Mouse (Mus musculus): ENCODE data around the gene Tmem171. TPM values are rescaled to one million over a fixed set of nuclear protein-coding genes. Genes with fewer than 3 reads are reported as not detected.

Tmem171 gene
- polyA plus RNA-seq (2015; fragmentation: Nextera tagmentation; extraction: Ambion mirVana): 0.26 TPM in 1 of 2 replicates, not detected in the other

DNA sequence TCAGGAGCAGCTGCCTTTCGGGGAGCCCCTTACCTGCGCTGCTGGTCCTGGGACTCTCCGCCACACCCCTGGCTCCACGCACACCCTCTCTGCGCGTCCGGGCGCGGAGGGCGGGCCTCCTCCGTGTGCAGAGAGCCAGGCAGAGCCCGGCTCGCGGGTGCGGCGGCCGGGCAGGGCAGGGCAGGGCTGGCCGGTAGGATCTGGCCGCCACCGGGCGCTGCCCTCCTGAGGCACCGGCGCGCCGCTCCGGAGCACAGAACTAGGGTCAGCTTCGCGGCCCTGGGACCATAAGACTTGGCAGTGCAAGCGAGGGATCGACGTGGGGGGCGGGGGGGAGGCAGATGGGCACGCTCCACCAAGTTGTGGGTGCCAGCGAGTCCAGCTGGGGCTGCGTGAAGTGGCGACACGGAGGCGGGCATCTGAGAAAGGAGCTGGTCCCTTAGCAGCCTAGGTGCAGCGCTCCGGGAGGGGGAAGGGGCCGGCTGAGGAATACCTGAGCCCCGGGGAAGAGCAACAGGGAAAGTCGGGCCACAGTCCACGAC is at the start of gene Tmem171:
Gene Tmem171 (minus strand): TSS at position 62 of the 542 bp plus-strand sequence.
- Histone ChIP-seq H3K27me3 (replicated peaks; ENCODE audit: control insufficient read depth, insufficient read depth, low read length) (peaks cover 6% of the 10 kb centered on the region; the same call in 1 of the 2 replicates), H3K4me1 (ENCODE audit: control insufficient read depth, insufficient read depth, low read depth, low read length) (peaks cover 7% of the 10 kb centered on the region), H3K9me3 (ENCODE audit: control insufficient read depth, low read length) (no peaks in the 10 kb centered on the region), H3K36me3 (ENCODE audit: control insufficient read depth, insufficient read depth, low read length) (no peaks in the 10 kb centered on the region), H3K4me3 (ENCODE audit: low read length) (peak within 1 kb of the TSS; percentile 37), H3K27ac (ENCODE audit: low read depth, low read length) (no peak within 1 kb of the TSS), H3K9ac (ENCODE audit: low read depth, low read length) (peak within 1 kb of the TSS; percentile 52), H3K4me2 (ENCODE audit: low read length) (peak within 1 kb of the TSS; percentile 74)
- WGBS: 10% methylated on average over 32 of the region's 44 CpGs
- 0 out of 2 replicates have a peak, but pooled peaks have one; percentile 37 for ATAC-seq

DNA sequence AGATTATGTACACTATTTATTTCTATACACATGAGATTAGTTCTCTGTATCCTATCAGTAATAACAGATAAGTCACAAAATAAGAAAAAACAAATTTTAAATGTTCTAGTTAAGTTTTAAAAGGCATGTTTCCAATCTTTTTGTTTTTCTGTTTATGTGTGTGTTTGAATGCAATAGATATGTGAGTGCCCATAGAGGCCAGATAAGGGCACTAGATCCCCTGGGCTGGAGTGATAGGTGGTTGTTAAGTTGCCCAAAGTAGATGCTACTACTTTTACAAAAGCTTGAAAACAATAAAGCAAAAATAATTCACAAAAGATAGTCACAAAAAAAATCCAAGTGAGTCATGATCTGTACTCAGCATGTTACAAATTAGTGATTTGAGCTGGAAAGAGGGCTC is 49.2 kb upstream of the Tmem171 start:
- no peak for ATAC-seq
- H3K9me3 ChIP-seq (ENCODE audit: control insufficient read depth, low read length): no peaks in the 10 kb centered on the region
- H3K4me3 ChIP-seq (ENCODE audit: low read length): no peak overlapping the region
- no peak overlapping the region for H3K27ac ChIP-seq (ENCODE audit: low read depth, low read length)
- H3K36me3 ChIP-seq (ENCODE audit: control insufficient read depth, insufficient read depth, low read length): peaks cover 9% of the 10 kb centered on the region; the same call in 1 of the 2 replicates
- no peak overlapping the region for H3K4me2 ChIP-seq (ENCODE audit: low read length)
- no peaks in the 10 kb centered on the region for H3K4me1 ChIP-seq (ENCODE audit: control insufficient read depth, insufficient read depth, low read depth, low read length)
- no peak overlapping the region for H3K9ac ChIP-seq (ENCODE audit: low read depth, low read length)
- no peaks in the 10 kb centered on the region for H3K27me3 ChIP-seq (replicated peaks; ENCODE audit: control insufficient read depth, insufficient read depth, low read length)

DNA sequence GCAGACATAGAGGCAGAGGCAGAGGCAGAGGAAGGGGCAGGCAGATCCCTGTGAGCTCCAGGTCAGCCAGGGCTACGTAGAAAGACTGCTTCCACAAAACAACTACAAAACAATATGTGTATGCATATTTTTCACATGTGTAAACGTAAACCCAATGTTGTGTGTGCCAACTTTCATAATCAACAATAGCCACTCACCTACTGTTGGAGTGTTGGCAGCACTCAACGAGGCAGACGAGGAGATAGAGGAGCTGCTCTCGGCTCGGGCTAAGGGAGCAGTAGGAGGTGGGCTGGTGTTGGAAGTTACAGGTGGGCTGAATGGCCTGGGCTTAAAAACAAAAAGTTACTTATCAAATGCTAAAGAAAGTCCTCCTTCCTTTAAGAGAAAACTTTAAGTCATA is 48.6 kb upstream of the Tmem171 start:
- WGBS: 97% methylated on average over 6 of the region's 6 CpGs
- Histone ChIP-seq H3K4me3 (ENCODE audit: low read length) (no peak overlapping the region), H3K36me3 (ENCODE audit: control insufficient read depth, insufficient read depth, low read length) (peaks cover 9% of the 10 kb centered on the region; the same call in 1 of the 2 replicates), H3K27me3 (replicated peaks; ENCODE audit: control insufficient read depth, insufficient read depth, low read length) (no peaks in the 10 kb centered on the region), H3K4me1 (ENCODE audit: control insufficient read depth, insufficient read depth, low read depth, low read length) (no peaks in the 10 kb centered on the region), H3K9ac (ENCODE audit: low read depth, low read length) (no peak overlapping the region), H3K27ac (ENCODE audit: low read depth, low read length) (no peak overlapping the region), H3K4me2 (ENCODE audit: low read length) (no peak overlapping the region), H3K9me3 (ENCODE audit: control insufficient read depth, low read length) (no peaks in the 10 kb centered on the region)
- ATAC-seq: no peak

DNA sequence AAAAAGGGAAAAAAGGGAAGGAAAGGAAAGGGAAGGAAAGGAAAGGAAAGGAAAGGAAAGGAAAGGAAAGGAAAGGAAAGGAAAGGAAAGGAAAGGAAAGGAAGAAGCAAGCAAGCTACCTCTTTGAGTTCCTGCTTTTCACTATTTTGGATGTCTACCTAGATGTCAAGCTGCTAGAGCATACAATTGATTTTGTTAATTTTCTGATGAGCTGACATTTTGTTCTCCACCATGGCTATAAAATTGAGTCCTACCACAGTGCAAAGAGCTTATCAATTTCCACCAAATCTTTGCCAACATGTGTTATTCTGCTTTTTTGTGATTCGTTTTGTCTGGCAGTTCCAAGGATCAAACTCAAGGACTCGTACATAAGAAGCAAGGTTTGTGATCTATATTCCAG is 43.6 kb upstream of the Tmem171 start:
- Histone ChIP-seq H3K9me3 (ENCODE audit: control insufficient read depth, low read length) (no peaks in the 10 kb centered on the region), H3K27me3 (replicated peaks; ENCODE audit: control insufficient read depth, insufficient read depth, low read length) (no peaks in the 10 kb centered on the region), H3K4me3 (ENCODE audit: low read length) (no peak overlapping the region), H3K9ac (ENCODE audit: low read depth, low read length) (no peak overlapping the region), H3K27ac (ENCODE audit: low read depth, low read length) (no peak overlapping the region), H3K4me1 (ENCODE audit: control insufficient read depth, insufficient read depth, low read depth, low read length) (no peaks in the 10 kb centered on the region), H3K4me2 (ENCODE audit: low read length) (no peak overlapping the region), H3K36me3 (ENCODE audit: control insufficient read depth, insufficient read depth, low read length) (peaks cover 9% of the 10 kb centered on the region; the same call in 1 of the 2 replicates)
- ATAC-seq: no peak
- WGBS: 94% methylated on average over 2 of the region's 2 CpGs

DNA sequence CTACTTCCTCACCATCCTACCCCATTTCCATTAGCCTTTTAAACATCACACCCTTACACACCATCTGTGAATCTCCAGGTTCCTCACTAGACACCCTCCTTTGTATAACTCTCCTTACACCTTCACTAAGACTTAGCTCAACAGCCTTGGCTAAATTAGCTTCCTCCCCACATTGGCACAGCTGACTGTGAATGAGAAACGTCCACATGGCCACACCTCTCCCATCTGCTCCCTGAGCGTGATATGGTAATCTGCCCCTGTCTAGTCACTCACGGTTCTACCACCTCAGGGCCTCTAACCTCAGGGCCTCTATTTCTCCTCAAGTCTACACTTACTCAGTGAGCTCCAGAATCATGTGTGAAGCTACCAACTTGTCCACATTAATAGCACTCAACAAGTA is 38.7 kb upstream of the Tmem171 start:
- Histone ChIP-seq H3K4me1 (ENCODE audit: control insufficient read depth, insufficient read depth, low read depth, low read length) (no peaks in the 10 kb centered on the region), H3K36me3 (ENCODE audit: control insufficient read depth, insufficient read depth, low read length) (peaks cover 12% of the 10 kb centered on the region; the same call in 1 of the 2 replicates), H3K4me3 (ENCODE audit: low read length) (no peak overlapping the region), H3K4me2 (ENCODE audit: low read length) (no peak overlapping the region), H3K9ac (ENCODE audit: low read depth, low read length) (no peak overlapping the region), H3K27me3 (replicated peaks; ENCODE audit: control insufficient read depth, insufficient read depth, low read length) (no peaks in the 10 kb centered on the region), H3K27ac (ENCODE audit: low read depth, low read length) (no peak overlapping the region), H3K9me3 (ENCODE audit: control insufficient read depth, low read length) (no peaks in the 10 kb centered on the region)
- ATAC-seq: no peak
- WGBS: 34% methylated on average over 3 of the region's 3 CpGs

- Histone ChIP-seq H3K9ac (ENCODE audit: low read depth, low read length) (no peak overlapping the region), H3K27me3 (replicated peaks; ENCODE audit: control insufficient read depth, insufficient read depth, low read length) (no peaks in the 10 kb centered on the region), H3K9me3 (ENCODE audit: control insufficient read depth, low read length) (no peaks in the 10 kb centered on the region), H3K4me3 (ENCODE audit: low read length) (no peak overlapping the region), H3K27ac (ENCODE audit: low read depth, low read length) (no peak overlapping the region), H3K36me3 (ENCODE audit: control insufficient read depth, insufficient read depth, low read length) (peaks cover 17% of the 10 kb centered on the region; the same call in 1 of the 2 replicates), H3K4me2 (ENCODE audit: low read length) (no peak overlapping the region), H3K4me1 (ENCODE audit: control insufficient read depth, insufficient read depth, low read depth, low read length) (no peaks in the 10 kb centered on the region)
- 83% methylated on average over 1 of the region's 1 CpGs for WGBS
- ATAC-seq: no peak
Observed at GRCm38 (mm10) chr13:98729271-98730062, 34.8 kb upstream of the Tmem171 start.

DNA sequence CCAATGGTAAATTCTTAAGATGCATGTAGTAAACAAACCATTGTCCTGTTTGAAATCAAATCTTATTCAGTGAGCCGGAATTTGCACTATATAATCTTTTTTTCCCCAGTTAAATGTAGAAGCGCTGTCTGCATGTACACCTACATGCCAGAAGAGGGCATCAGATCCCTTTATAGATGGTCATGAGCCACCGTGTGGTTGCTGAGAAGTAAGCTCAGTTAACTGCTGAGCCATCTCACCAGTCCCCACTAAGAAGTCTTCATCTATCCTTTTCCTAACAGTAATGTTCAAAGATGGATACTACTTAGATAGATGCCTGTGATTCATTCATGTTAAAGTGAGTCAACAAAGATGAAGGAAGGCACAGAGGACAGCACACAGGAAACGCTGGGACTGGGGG is 31.9 kb upstream of the Tmem171 start:
- H3K27me3 ChIP-seq (replicated peaks; ENCODE audit: control insufficient read depth, insufficient read depth, low read length): no peaks in the 10 kb centered on the region
- H3K4me3 ChIP-seq (ENCODE audit: low read length): no peak overlapping the region
- no peak overlapping the region for H3K4me2 ChIP-seq (ENCODE audit: low read length)
- 65% methylated on average over 4 of the region's 4 CpGs for WGBS
- ATAC-seq: peak; percentile 64; the same call in 1 of the 2 replicates
- no peaks in the 10 kb centered on the region for H3K4me1 ChIP-seq (ENCODE audit: control insufficient read depth, insufficient read depth, low read depth, low read length)
- no peak overlapping the region for H3K9ac ChIP-seq (ENCODE audit: low read depth, low read length)
- no peaks in the 10 kb centered on the region for H3K9me3 ChIP-seq (ENCODE audit: control insufficient read depth, low read length)
- peaks cover 12% of the 10 kb centered on the region; the same call in 1 of the 2 replicates for H3K36me3 ChIP-seq (ENCODE audit: control insufficient read depth, insufficient read depth, low read length)
- H3K27ac ChIP-seq (ENCODE audit: low read depth, low read length): no peak overlapping the region

DNA sequence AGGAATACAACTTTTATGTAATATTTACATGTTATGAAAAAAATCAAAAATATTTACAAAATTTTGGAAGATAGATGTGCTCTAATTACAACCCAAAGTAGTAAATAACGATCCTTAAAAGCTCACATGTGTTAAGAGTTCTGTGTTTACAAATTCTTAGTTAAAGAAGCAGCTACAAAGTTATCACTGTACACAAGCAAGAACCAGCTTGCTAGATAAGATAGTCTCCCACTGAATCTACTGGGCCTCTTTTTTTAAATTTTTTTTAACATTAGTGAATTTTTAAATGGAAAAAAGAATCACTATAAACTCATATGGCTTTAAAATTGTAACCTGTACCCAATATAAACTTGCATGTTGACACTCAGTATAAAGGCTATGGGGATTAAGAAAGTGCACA is 28.8 kb upstream of the Tmem171 start:
- 98% methylated on average over 1 of the region's 1 CpGs for WGBS
- H3K27me3 ChIP-seq (replicated peaks; ENCODE audit: control insufficient read depth, insufficient read depth, low read length): no peaks in the 10 kb centered on the region

GRCm38 (mm10) chr13:98722296-98722695 is 27.7 kb upstream of the Tmem171 start:
- Histone ChIP-seq H3K36me3 (ENCODE audit: control insufficient read depth, insufficient read depth, low read length) (peaks cover 12% of the 10 kb centered on the region; the same call in 1 of the 2 replicates), H3K27ac (ENCODE audit: low read depth, low read length) (no peak overlapping the region), H3K4me1 (ENCODE audit: control insufficient read depth, insufficient read depth, low read depth, low read length) (no peaks in the 10 kb centered on the region), H3K27me3 (replicated peaks; ENCODE audit: control insufficient read depth, insufficient read depth, low read length) (no peaks in the 10 kb centered on the region), H3K4me3 (ENCODE audit: low read length) (no peak overlapping the region), H3K9ac (ENCODE audit: low read depth, low read length) (no peak overlapping the region), H3K4me2 (ENCODE audit: low read length) (no peak overlapping the region), H3K9me3 (ENCODE audit: control insufficient read depth, low read length) (no peaks in the 10 kb centered on the region; the same call in 1 of the 2 replicates)
- ATAC-seq: no peak
- 30% methylated on average over 1 of the region's 1 CpGs for WGBS

More for the DNA sequence above, 28.8 kb upstream of the Tmem171 start:
- Histone ChIP-seq H3K36me3 (ENCODE audit: control insufficient read depth, insufficient read depth, low read length) (peaks cover 12% of the 10 kb centered on the region; the same call in 1 of the 2 replicates), H3K9me3 (ENCODE audit: control insufficient read depth, low read length) (no peaks in the 10 kb centered on the region; the same call in 1 of the 2 replicates), H3K4me3 (ENCODE audit: low read length) (no peak overlapping the region), H3K4me2 (ENCODE audit: low read length) (no peak overlapping the region), H3K27ac (ENCODE audit: low read depth, low read length) (no peak overlapping the region), H3K9ac (ENCODE audit: low read depth, low read length) (no peak overlapping the region), H3K4me1 (ENCODE audit: control insufficient read depth, insufficient read depth, low read depth, low read length) (no peaks in the 10 kb centered on the region)
- no peak for ATAC-seq

Data from hindbrain, embryonic 16.5 days (tissue).